Mouse (Mus musculus): ENCODE results near the gene Olfr924. TPM values are rescaled to one million over a fixed set of nuclear protein-coding genes. Genes with fewer than 3 reads are reported as not detected.
"Not testable (repeated sequence)": the region's sequence is repeated elsewhere in the genome, so short reads cannot be mapped to it uniquely, and the experiment has no call there.

Gene Olfr924
- total and polyA plus RNA-seq, 2 experiments from 2014 or later: not detected

GRCm38 (mm10) chr9:38854760-38855159 is 10.5 kb downstream of the Olfr924 start, which contains the start of gene Olfr26:
Gene Olfr26 (plus strand): TSS chr9:38855060.
- ATAC-seq (ENCODE audit: insufficient read depth, low read depth): no peak

GRCm38 (mm10) chr9:38874880-38875279 is 30.6 kb downstream of the Olfr924 start:
- not testable (repeated sequence) for H3K9me3 ChIP-seq (replicated peaks; ENCODE audit: control insufficient read depth, low read length); DNase-seq (ENCODE audit: low spot score); H3K4me3 ChIP-seq (ENCODE audit: low read depth, low read length); H3K36me3 ChIP-seq (replicated peaks; ENCODE audit: control insufficient read depth, insufficient read depth, low read length); H3K27ac ChIP-seq (ENCODE audit: low read depth); ATAC-seq (ENCODE audit: insufficient read depth, low read depth); H3K9ac ChIP-seq (replicated peaks; ENCODE audit: low read depth, low read length); H3K4me2 ChIP-seq (ENCODE audit: low read depth, low read length); H3K27me3 ChIP-seq (ENCODE audit: control insufficient read depth, insufficient read depth, low read length); H3K4me1 ChIP-seq (ENCODE audit: control insufficient read depth, insufficient read depth)
- whole genome bisulfite sequencing: 50% methylated on average over 2 of the region's 2 CpGs

More at GRCm38 (mm10) chr9:38854760-38855159, 10.5 kb downstream of the Olfr924 start, which contains the start of gene Olfr26:
- Histone ChIP-seq H3K4me1 (ENCODE audit: control insufficient read depth, insufficient read depth) (no peaks in the 10 kb centered on the region), H3K9ac (replicated peaks; ENCODE audit: low read depth, low read length) (no peak within 1 kb of the TSS), H3K4me2 (ENCODE audit: low read depth, low read length) (no peak within 1 kb of the TSS), H3K36me3 (replicated peaks; ENCODE audit: control insufficient read depth, insufficient read depth, low read length) (no peaks in the 10 kb centered on the region), H3K9me3 (replicated peaks; ENCODE audit: control insufficient read depth, low read length) (no peaks in the 10 kb centered on the region), H3K4me3 (ENCODE audit: low read depth, low read length) (no peak within 1 kb of the TSS), H3K27ac (ENCODE audit: low read depth) (no peak within 1 kb of the TSS), H3K27me3 (ENCODE audit: control insufficient read depth, insufficient read depth, low read length) (no peaks in the 10 kb centered on the region)
- no peak for DNase-seq (ENCODE audit: low spot score)
- TF ChIP-seq CTCF (IDR thresholded peaks at IDR 0.05; ENCODE audit: low read depth) (no peak), EP300 (IDR thresholded peaks at IDR 0.05; ENCODE audit: low read depth) (no peak)

GRCm38 (mm10) chr9:38876826-38877225 is 32.6 kb downstream of the Olfr924 start, which contains the start of gene Olfr926:
Gene Olfr926 (plus strand): TSS chr9:38877126.
- 65% methylated on average over 2 of the region's 2 CpGs for WGBS
- H3K27me3 ChIP-seq (ENCODE audit: control insufficient read depth, insufficient read depth, low read length): no peaks in the 10 kb centered on the region
- ATAC-seq (ENCODE audit: insufficient read depth, low read depth) (no peak), DNase-seq (ENCODE audit: low spot score) (no peak)
- H3K4me1 ChIP-seq (ENCODE audit: control insufficient read depth, insufficient read depth): no peaks in the 10 kb centered on the region
- H3K27ac ChIP-seq (ENCODE audit: low read depth): no peak within 1 kb of the TSS
- H3K9ac ChIP-seq (replicated peaks; ENCODE audit: low read depth, low read length): no peak within 1 kb of the TSS
- no peak within 1 kb of the TSS for H3K4me2 ChIP-seq (ENCODE audit: low read depth, low read length)
- no peaks in the 10 kb centered on the region for H3K36me3 ChIP-seq (replicated peaks; ENCODE audit: control insufficient read depth, insufficient read depth, low read length)
- TF ChIP-seq CTCF (IDR thresholded peaks at IDR 0.05; ENCODE audit: low read depth) (no peak), EP300 (IDR thresholded peaks at IDR 0.05; ENCODE audit: low read depth) (no peak)
- H3K9me3 ChIP-seq (replicated peaks; ENCODE audit: control insufficient read depth, low read length): 0 out of 2 replicates have a peak, but pooled peaks cover 6% of the 10 kb centered on the region
- H3K4me3 ChIP-seq (ENCODE audit: low read depth, low read length): no peak within 1 kb of the TSS

Other genes with a start within 250 kb of the Olfr924 start
- not detected in 2 replicates for gene Olfr914, start 239.3 kb upstream of the Olfr924 start, total RNA-seq (2014; rRNA removed; ENCODE audit: low replicate concordance)
- gene Olfr914, start 239.3 kb upstream of the Olfr924 start, polyA plus RNA-seq (2015; fragmentation: Nextera tagmentation; extraction: Ambion mirVana): not detected in 2 replicates
- gene Olfr916, start 184.6 kb upstream of the Olfr924 start, total RNA-seq (2014; rRNA removed; ENCODE audit: low replicate concordance): not detected in 2 replicates
- gene Olfr916, start 184.6 kb upstream of the Olfr924 start, polyA plus RNA-seq (2015; fragmentation: Nextera tagmentation; extraction: Ambion mirVana): not detected in 2 replicates
- gene Olfr917, start 178.6 kb upstream of the Olfr924 start, total RNA-seq (2014; rRNA removed; ENCODE audit: low replicate concordance): not detected in 2 replicates
- gene Olfr917, start 178.6 kb upstream of the Olfr924 start, polyA plus RNA-seq (2015; fragmentation: Nextera tagmentation; extraction: Ambion mirVana): not detected in 2 replicates
- gene Olfr918, start 169.8 kb upstream of the Olfr924 start, total RNA-seq (2014; rRNA removed; ENCODE audit: low replicate concordance): not detected in 2 replicates
- not detected in 2 replicates for gene Olfr918, start 169.8 kb upstream of the Olfr924 start, polyA plus RNA-seq (2015; fragmentation: Nextera tagmentation; extraction: Ambion mirVana)
- gene Olfr919, start 140.8 kb upstream of the Olfr924 start, total RNA-seq (2014; rRNA removed; ENCODE audit: low replicate concordance): not detected in 2 replicates
- gene Olfr919, start 140.8 kb upstream of the Olfr924 start, polyA plus RNA-seq (2015; fragmentation: Nextera tagmentation; extraction: Ambion mirVana): not detected in 2 replicates
- gene Vwa5a, start 126.2 kb upstream of the Olfr924 start, total RNA-seq (2014; rRNA removed; ENCODE audit: low replicate concordance): 33.4 and 43.1 TPM in 2 replicates
- gene Vwa5a, start 126.2 kb upstream of the Olfr924 start, polyA plus RNA-seq (2015; fragmentation: Nextera tagmentation; extraction: Ambion mirVana): 17.1 and 18.5 TPM in 2 replicates
- 0.19 and 0.80 TPM in 2 replicates for gene Olfr920, start 92.2 kb upstream of the Olfr924 start, total RNA-seq (2014; rRNA removed; ENCODE audit: low replicate concordance)
- 0.03 and 0.04 TPM in 2 replicates for gene Olfr920, start 92.2 kb upstream of the Olfr924 start, polyA plus RNA-seq (2015; fragmentation: Nextera tagmentation; extraction: Ambion mirVana)
- gene Olfr921, start 71.4 kb upstream of the Olfr924 start, total RNA-seq (2014; rRNA removed; ENCODE audit: low replicate concordance): not detected in 2 replicates
- not detected in 2 replicates for gene Olfr921, start 71.4 kb upstream of the Olfr924 start, polyA plus RNA-seq (2015; fragmentation: Nextera tagmentation; extraction: Ambion mirVana)
- gene Olfr922, start 29.8 kb upstream of the Olfr924 start, total RNA-seq (2014; rRNA removed; ENCODE audit: low replicate concordance): not detected in 2 replicates
- not detected in 2 replicates for gene Olfr922, start 29.8 kb upstream of the Olfr924 start, polyA plus RNA-seq (2015; fragmentation: Nextera tagmentation; extraction: Ambion mirVana)
- gene Olfr923, start 17.9 kb upstream of the Olfr924 start, total RNA-seq (2014; rRNA removed; ENCODE audit: low replicate concordance): not detected in 2 replicates
- not detected in 2 replicates for gene Olfr923, start 17.9 kb upstream of the Olfr924 start, polyA plus RNA-seq (2015; fragmentation: Nextera tagmentation; extraction: Ambion mirVana)
- gene Olfr26, start 10.6 kb downstream of the Olfr924 start, total RNA-seq (2014; rRNA removed; ENCODE audit: low replicate concordance): not detected in 2 replicates
- gene Olfr26, start 10.6 kb downstream of the Olfr924 start, polyA plus RNA-seq (2015; fragmentation: Nextera tagmentation; extraction: Ambion mirVana): not detected in 2 replicates
- gene Olfr926, start 32.7 kb downstream of the Olfr924 start, total RNA-seq (2014; rRNA removed; ENCODE audit: low replicate concordance): not detected in 2 replicates
- gene Olfr926, start 32.7 kb downstream of the Olfr924 start, polyA plus RNA-seq (2015; fragmentation: Nextera tagmentation; extraction: Ambion mirVana): not detected in 2 replicates
- gene Olfr930, start 85.4 kb downstream of the Olfr924 start, total RNA-seq (2014; rRNA removed; ENCODE audit: low replicate concordance): not detected in 2 replicates
- not detected in 2 replicates for gene Olfr930, start 85.4 kb downstream of the Olfr924 start, polyA plus RNA-seq (2015; fragmentation: Nextera tagmentation; extraction: Ambion mirVana)
- not detected in 2 replicates for gene Olfr933, start 127.9 kb downstream of the Olfr924 start, total RNA-seq (2014; rRNA removed; ENCODE audit: low replicate concordance)
- not detected in 2 replicates for gene Olfr933, start 127.9 kb downstream of the Olfr924 start, polyA plus RNA-seq (2015; fragmentation: Nextera tagmentation; extraction: Ambion mirVana)
- gene Olfr934, start 143.9 kb downstream of the Olfr924 start, total RNA-seq (2014; rRNA removed; ENCODE audit: low replicate concordance): not detected in 2 replicates
- gene Olfr934, start 143.9 kb downstream of the Olfr924 start, polyA plus RNA-seq (2015; fragmentation: Nextera tagmentation; extraction: Ambion mirVana): not detected in 2 replicates
- gene Olfr935, start 155.2 kb downstream of the Olfr924 start, total RNA-seq (2014; rRNA removed; ENCODE audit: low replicate concordance): not detected in 2 replicates
- gene Olfr935, start 155.2 kb downstream of the Olfr924 start, polyA plus RNA-seq (2015; fragmentation: Nextera tagmentation; extraction: Ambion mirVana): not detected in 2 replicates
- gene Olfr146, start 178.9 kb downstream of the Olfr924 start, total RNA-seq (2014; rRNA removed; ENCODE audit: low replicate concordance): not detected in 2 replicates
- not detected in 2 replicates for gene Olfr146, start 178.9 kb downstream of the Olfr924 start, polyA plus RNA-seq (2015; fragmentation: Nextera tagmentation; extraction: Ambion mirVana)
- gene Olfr937, start 220.5 kb downstream of the Olfr924 start, total RNA-seq (2014; rRNA removed; ENCODE audit: low replicate concordance): not detected in 2 replicates
- not detected in 2 replicates for gene Olfr937, start 220.5 kb downstream of the Olfr924 start, polyA plus RNA-seq (2015; fragmentation: Nextera tagmentation; extraction: Ambion mirVana)
- gene Olfr938, start 234.4 kb downstream of the Olfr924 start, total RNA-seq (2014; rRNA removed; ENCODE audit: low replicate concordance): not detected in 2 replicates
- not detected in 2 replicates for gene Olfr938, start 234.4 kb downstream of the Olfr924 start, polyA plus RNA-seq (2015; fragmentation: Nextera tagmentation; extraction: Ambion mirVana)

All from heart, postnatal 0 days (tissue).